Mouse (Mus musculus): ENCODE results near the gene Gm28845. TPM values are rescaled to one million over a fixed set of nuclear protein-coding genes. Genes with fewer than 3 reads are reported as not detected.

The Gm28845 gene
- polyA plus RNA-seq (2012; ENCODE audit: low replicate concordance) = not detected in 2 replicates

DNA sequence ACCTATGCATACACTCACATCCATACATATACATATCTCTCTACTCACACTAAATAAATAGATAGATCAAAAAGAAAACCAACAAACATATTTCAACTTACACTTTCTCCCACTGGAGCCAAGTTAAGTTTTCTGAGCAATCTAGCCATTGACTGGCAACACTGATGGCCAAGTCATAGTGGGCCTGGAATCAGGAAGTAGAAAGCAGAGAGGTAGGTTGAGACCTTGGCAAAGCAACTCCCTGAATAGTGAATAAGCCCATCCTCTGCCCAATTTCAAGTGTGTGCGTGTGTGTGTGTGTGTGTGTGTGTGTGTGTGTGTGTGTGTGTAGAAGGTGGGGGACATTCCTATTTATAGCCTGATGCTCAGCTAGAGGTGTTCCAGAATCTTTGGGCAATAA lies at the start of gene Gm28845:
Gm28845 (minus strand) TSS at position 121 of the 400 bp plus-strand sequence.

GRCm38 (mm10) chr1:65122574-65123372 lies 3.4 kb upstream of the Gm28845 start, which contains the start of gene D630023F18Rik:
Gene D630023F18Rik (minus strand): TSS chr1:65123214.

GRCm38 (mm10) chr1:65103273-65103672 lies 16.1 kb downstream of the Gm28845 start, which contains the start of gene Cryga:
Gene Cryga (minus strand): TSS chr1:65103373.

DNA sequence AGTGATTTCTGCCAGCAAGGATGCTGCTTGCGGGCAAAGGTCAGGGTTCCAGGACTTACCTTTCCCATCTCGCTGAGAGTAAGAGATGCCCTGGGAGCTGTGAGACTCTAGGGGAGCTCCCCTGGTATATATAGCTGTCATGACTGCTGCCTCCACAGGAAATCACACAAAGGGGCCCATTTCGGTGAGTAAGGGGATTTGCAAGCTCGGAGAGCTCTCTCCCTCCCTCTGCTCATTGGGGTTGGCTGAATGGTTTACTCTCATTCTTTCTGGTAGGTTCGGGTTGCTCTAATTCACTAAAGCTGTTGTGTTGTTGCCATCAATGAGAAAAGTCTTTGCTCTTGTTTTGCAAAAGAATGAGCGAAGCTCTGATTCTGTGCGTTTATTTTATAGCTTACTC lies 37.2 kb downstream of the Gm28845 start, which contains the start of gene Crygb:
Crygb (minus strand) TSS at position 101 of the 400 bp plus-strand sequence.

GRCm38 (mm10) chr1:65073589-65073988 lies 45.8 kb downstream of the Gm28845 start, which contains the start of gene Crygc:
Gene Crygc (minus strand): TSS chr1:65073689.

GRCm38 (mm10) chr1:65063352-65063751 lies 56.0 kb downstream of the Gm28845 start, which contains the start of gene Crygd:
Gene Crygd (minus strand): TSS chr1:65063452.

DNA sequence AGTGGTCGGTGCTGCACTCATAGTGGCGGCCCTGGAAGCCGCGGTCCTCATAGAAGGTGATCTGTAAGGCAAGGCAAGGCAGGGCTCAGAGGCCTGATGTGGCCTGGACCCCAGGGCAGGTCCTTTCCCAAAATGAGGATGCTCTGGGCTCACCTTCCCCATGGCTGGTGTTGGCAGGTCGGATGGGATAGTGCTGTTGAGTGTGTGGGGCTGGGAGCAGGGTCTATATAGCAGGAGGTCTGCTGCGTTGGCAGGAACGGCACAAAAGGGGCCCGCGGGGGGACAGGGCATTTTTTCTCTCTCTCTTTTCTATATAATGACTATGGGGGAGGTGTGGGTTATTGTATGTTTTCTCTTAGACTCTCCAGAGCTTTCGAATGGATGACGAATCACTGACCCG lies 68.4 kb downstream of the Gm28845 start, which contains the start of gene Cryge:
Cryge (minus strand) TSS at position 198 of the 400 bp plus-strand sequence.

Other genes starting within 250 kb of the Gm28845 start
- 8.9 and 9.9 TPM in 2 replicates for gene Plekhm3, start 162.7 kb downstream of the Gm28845 start, polyA plus RNA-seq (2012; ENCODE audit: low replicate concordance)
- gene Akr1cl, start 86.8 kb downstream of the Gm28845 start, polyA plus RNA-seq (2012; ENCODE audit: low replicate concordance) = not detected in 2 replicates
- gene Cryge, start 68.4 kb downstream of the Gm28845 start, polyA plus RNA-seq (2012; ENCODE audit: low replicate concordance) = not detected in 2 replicates
- not detected in 2 replicates for gene Crygd, start 56.1 kb downstream of the Gm28845 start, polyA plus RNA-seq (2012; ENCODE audit: low replicate concordance)
- gene Crygc, start 45.9 kb downstream of the Gm28845 start, polyA plus RNA-seq (2012; ENCODE audit: low replicate concordance) = not detected in 2 replicates
- not detected in 2 replicates for gene Crygb, start 37.3 kb downstream of the Gm28845 start, polyA plus RNA-seq (2012; ENCODE audit: low replicate concordance)
- not detected in 2 replicates for gene Cryga, start 16.2 kb downstream of the Gm28845 start, polyA plus RNA-seq (2012; ENCODE audit: low replicate concordance)
- gene D630023F18Rik, start 3.7 kb upstream of the Gm28845 start, polyA plus RNA-seq (2012; ENCODE audit: low replicate concordance) = not detected in 2 replicates
- gene Idh1, start 66.9 kb upstream of the Gm28845 start, polyA plus RNA-seq (2012; ENCODE audit: low replicate concordance) = 0.74 and 1.7 TPM in 2 replicates
- gene Pikfyve, start 67.1 kb upstream of the Gm28845 start, polyA plus RNA-seq (2012; ENCODE audit: low replicate concordance) = 21.7 and 39.1 TPM in 2 replicates
- not detected in 2 replicates for gene Pth2r, start 162.5 kb upstream of the Gm28845 start, polyA plus RNA-seq (2012; ENCODE audit: low replicate concordance)